Mouse (Mus musculus) heart, embryonic 12.5 days (tissue): ENCODE measurements around the gene Fgf4. TPM values are rescaled to one million over a fixed set of nuclear protein-coding genes. Genes with fewer than 3 reads are reported as not detected.

Source experiments
- ATAC-seq: fragments of 200-750 bp; cut with Nextera tagmentation; 2 replicates; pipeline ENCODE4 v1.8.0; 2017; ENCODE audit warnings: moderate TSS enrichment, moderate library complexity; ENCODE audit not compliant: insufficient number of reproducible peaks, low FRiP score
- H3K27ac ChIP-seq: fragments of 300-500 bp; sonication (generic); 2 replicates; pipeline ENCODE4 v1.5.1; 2016; ENCODE audit warnings: mild to moderate bottlenecking, moderate library complexity; ENCODE audit not compliant: poor library complexity, severe bottlenecking
- H3K27me3 ChIP-seq: fragments of 300-500 bp; sonication (generic); replicated peaks from 2 replicates; pipeline ENCODE4 v1.6.1; 2016; ENCODE audit warnings: mild to moderate bottlenecking, moderate library complexity
- H3K36me3 ChIP-seq: fragments of 300-500 bp; sonication (generic); 2 replicates; pipeline ENCODE4 v1.6.1; 2016; ENCODE audit warnings: mild to moderate bottlenecking, moderate library complexity
- H3K4me1 ChIP-seq: fragments of 300-500 bp; sonication (generic); replicated peaks from 2 replicates; pipeline ENCODE4 v1.6.1; 2016; ENCODE audit warnings: mild to moderate bottlenecking
- H3K4me2 ChIP-seq: fragments of 300-500 bp; sonication (generic); 2 replicates; pipeline ENCODE4 v1.6.1; 2016; ENCODE audit warnings: mild to moderate bottlenecking, moderate library complexity
- H3K4me3 ChIP-seq: fragments of 300-500 bp; sonication (generic); 2 replicates; pipeline ENCODE4 v1.5.1; 2016; ENCODE audit warnings: mild to moderate bottlenecking
- H3K9ac ChIP-seq: fragments of 300-500 bp; sonication (generic); 2 replicates; pipeline ENCODE4 v1.6.1; 2016; ENCODE audit warnings: mild to moderate bottlenecking, moderate library complexity
- H3K9me3 ChIP-seq: fragments of 300-500 bp; sonication (generic); replicated peaks from 2 replicates; pipeline ENCODE4 v1.6.1; 2016; ENCODE audit warnings: mild to moderate bottlenecking, moderate library complexity
- WGBS: fragments of 180-500 bp; shearing (Covaris S2); methylation state at CpG from one replicate; pipeline ENCODE4 v1.1.7; 2016; 5-methylcytosine and 5-hydroxymethylcytosine counted together
- polyA plus RNA-seq: library from polyadenylated mRNA; unstranded; fragments of >200 nt; fragmentation: Nextera tagmentation; extraction: Ambion mirVana; gene quantifications from 2 replicates; pipeline ENCODE4 v1.2.1, GENCODE M21; 2016

Fgf4 gene
- polyA plus RNA-seq, 1 experiment from 2014 or later = not detected

DNA sequence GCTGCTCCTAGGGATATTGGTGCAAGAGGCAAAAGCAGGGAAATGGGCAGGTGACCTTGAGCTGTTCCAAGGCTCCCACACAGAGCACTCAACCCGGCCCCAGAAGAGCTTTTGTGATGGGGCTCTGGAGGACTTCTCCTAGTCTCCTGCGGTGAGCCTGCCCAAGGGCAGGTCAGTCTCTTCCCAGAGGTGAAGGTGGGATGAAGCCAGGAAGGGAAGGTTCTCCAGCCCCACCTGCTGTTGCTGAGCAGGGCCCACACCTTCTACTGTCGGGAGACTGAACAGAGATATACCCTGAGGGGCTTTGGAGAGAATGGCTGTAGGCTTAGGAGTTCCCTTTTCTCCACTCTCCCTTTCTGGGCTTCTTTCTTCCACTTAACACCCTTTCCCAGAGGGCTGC, 4.2 kb downstream of the Fgf4 start:
- Histone ChIP-seq H3K27me3 (peaks cover 57% of the 10 kb centered on the region), H3K9me3 (no peaks in the 10 kb centered on the region), H3K4me3 (no peak overlapping the region), H3K4me1 (no peaks in the 10 kb centered on the region), H3K36me3 (no peaks in the 10 kb centered on the region), H3K4me2 (no peak overlapping the region), H3K9ac (no peak overlapping the region), H3K27ac (no peak overlapping the region)
- no peak for ATAC-seq
- 46% methylated on average over 3 of the region's 3 CpGs for WGBS

GRCm38 (mm10) chr7:144854966-144855365, 7.8 kb downstream of the Fgf4 start:
- WGBS = 45% methylated on average over 3 of the region's 3 CpGs
- no peak for ATAC-seq
- Histone ChIP-seq H3K4me1 (no peaks in the 10 kb centered on the region), H3K9me3 (no peaks in the 10 kb centered on the region), H3K36me3 (no peaks in the 10 kb centered on the region), H3K9ac (no peak overlapping the region), H3K27me3 (peaks cover 76% of the 10 kb centered on the region), H3K4me3 (no peak overlapping the region), H3K27ac (no peak overlapping the region), H3K4me2 (no peak overlapping the region)

- Histone ChIP-seq H3K4me3 (no peak overlapping the region), H3K27me3 (peaks cover 87% of the 10 kb centered on the region), H3K9ac (no peak overlapping the region), H3K4me1 (peaks cover 13% of the 10 kb centered on the region), H3K9me3 (no peaks in the 10 kb centered on the region), H3K27ac (no peak overlapping the region), H3K36me3 (no peaks in the 10 kb centered on the region), H3K4me2 (no peak overlapping the region)
- WGBS = 80% methylated on average over 7 of the region's 7 CpGs
- ATAC-seq = no peak
These were observed 10.0 kb downstream of the Fgf4 start for GRCm38 (mm10) chr7:144857158-144857557.

DNA sequence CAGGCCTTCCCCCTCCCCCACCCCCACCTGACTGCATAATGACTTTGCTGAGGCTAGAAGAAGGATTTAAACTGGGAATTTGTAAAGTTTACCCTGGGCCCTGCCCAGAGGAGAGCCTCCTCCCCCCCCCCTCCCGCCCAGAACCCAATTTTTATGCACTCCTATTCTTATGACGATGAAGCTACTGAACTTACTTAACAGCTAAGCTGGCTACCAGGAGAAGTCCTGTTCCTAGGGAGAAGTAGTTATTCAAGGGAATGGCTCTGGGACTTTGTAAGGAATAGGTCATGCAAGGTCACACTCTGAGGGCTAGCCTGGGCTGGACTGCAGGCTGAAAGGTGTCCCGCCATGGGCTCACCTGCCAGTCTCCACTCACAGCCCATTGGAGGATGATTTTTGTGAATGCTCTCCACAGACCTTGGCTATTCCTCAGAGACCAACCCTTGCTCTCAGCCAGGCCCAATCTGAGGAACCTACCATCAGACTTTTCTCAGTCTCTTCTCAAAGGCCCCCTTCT, 10.7 kb downstream of the Fgf4 start:
- no peak for ATAC-seq
- peaks cover 93% of the 10 kb centered on the region for H3K27me3 ChIP-seq
- H3K9me3 ChIP-seq = no peaks in the 10 kb centered on the region
- no peak overlapping the region for H3K27ac ChIP-seq
- peaks cover 18% of the 10 kb centered on the region for H3K4me1 ChIP-seq
- H3K36me3 ChIP-seq = no peaks in the 10 kb centered on the region
- 78% methylated on average over 3 of the region's 3 CpGs for WGBS
- H3K9ac ChIP-seq = no peak overlapping the region
- H3K4me2 ChIP-seq = no peak overlapping the region
- H3K4me3 ChIP-seq = no peak overlapping the region

- H3K4me1 ChIP-seq = peaks cover 18% of the 10 kb centered on the region
- 90% methylated on average over 1 of the region's 1 CpGs for WGBS
- peaks cover 95% of the 10 kb centered on the region for H3K27me3 ChIP-seq
- no peak overlapping the region for H3K4me2 ChIP-seq
- H3K4me3 ChIP-seq = no peak overlapping the region
- no peaks in the 10 kb centered on the region for H3K36me3 ChIP-seq
- no peak overlapping the region for H3K9ac ChIP-seq
- no peaks in the 10 kb centered on the region for H3K9me3 ChIP-seq
- ATAC-seq = no peak
- H3K27ac ChIP-seq = no peak overlapping the region
These were observed 11.5 kb downstream of the Fgf4 start for GRCm38 (mm10) chr7:144858702-144859101.

DNA sequence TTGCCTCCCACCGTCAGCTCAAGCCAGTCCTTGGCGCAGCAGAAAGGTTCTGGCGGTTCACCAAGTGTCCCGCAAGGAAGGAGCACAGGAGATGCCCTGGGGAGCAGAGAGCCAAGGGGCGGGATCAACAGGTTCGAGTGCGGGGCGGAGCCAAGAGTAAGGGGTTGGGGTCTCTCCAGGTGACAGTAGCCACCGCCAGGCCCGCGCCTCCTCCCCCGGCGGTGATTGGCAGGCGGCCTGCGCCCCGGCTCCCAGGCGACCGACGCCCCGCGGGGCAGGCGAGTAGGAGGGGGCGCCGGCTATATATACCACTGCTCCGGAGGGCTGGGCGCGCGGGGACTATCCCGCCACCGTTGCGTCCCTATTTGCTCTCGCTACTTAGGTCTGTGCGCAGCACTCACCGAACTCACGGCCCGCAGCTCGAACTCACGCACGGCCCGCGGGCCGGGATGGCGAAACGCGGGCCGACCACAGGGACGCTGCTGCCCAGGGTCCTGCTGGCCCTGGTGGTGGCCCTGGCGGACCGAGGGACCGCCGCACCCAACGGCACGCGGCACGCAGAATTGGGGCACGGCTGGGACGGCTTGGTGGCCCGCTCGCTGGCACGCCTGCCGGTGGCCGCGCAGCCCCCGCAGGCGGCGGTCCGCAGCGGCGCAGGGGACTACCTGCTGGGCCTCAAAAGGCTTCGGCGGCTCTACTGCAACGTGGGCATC, 14.0 kb downstream of the Fgf4 start:
- Histone ChIP-seq H3K27me3 (peaks cover 95% of the 10 kb centered on the region), H3K4me3 (peak overlapping the region; percentile 31), H3K27ac (no peak overlapping the region), H3K4me1 (peaks cover 18% of the 10 kb centered on the region), H3K4me2 (peak overlapping the region; percentile 52), H3K36me3 (no peaks in the 10 kb centered on the region), H3K9me3 (no peaks in the 10 kb centered on the region), H3K9ac (0 out of 2 replicates have a peak overlapping the region, but pooled peaks have one; percentile 26)
- 1% methylated on average over 70 of the region's 72 CpGs for WGBS
- no peak; the same call in 1 of the 2 replicates for ATAC-seq

- H3K4me2 ChIP-seq = peak overlapping the region; percentile 52
- H3K9me3 ChIP-seq = no peaks in the 10 kb centered on the region
- H3K4me3 ChIP-seq = peak overlapping the region; percentile 31
- 0 out of 2 replicates have a peak overlapping the region, but pooled peaks have one; percentile 26 for H3K9ac ChIP-seq
- no peak overlapping the region for H3K27ac ChIP-seq
- no peaks in the 10 kb centered on the region for H3K36me3 ChIP-seq
- no peak for ATAC-seq
- 0% methylated on average over 28 of the region's 28 CpGs for WGBS
- peaks cover 95% of the 10 kb centered on the region for H3K27me3 ChIP-seq
- H3K4me1 ChIP-seq = peaks cover 18% of the 10 kb centered on the region
These were observed 14.6 kb downstream of the Fgf4 start for GRCm38 (mm10) chr7:144861769-144862070.

- Histone ChIP-seq H3K9me3 (no peaks in the 10 kb centered on the region), H3K9ac (no peak overlapping the region), H3K4me2 (peak overlapping the region; percentile 52), H3K4me3 (peak overlapping the region; percentile 31), H3K36me3 (no peaks in the 10 kb centered on the region), H3K27ac (no peak overlapping the region), H3K4me1 (peaks cover 18% of the 10 kb centered on the region), H3K27me3 (peaks cover 96% of the 10 kb centered on the region)
- no peak for ATAC-seq
- WGBS = 4% methylated on average over 15 of the region's 15 CpGs
These were observed 15.0 kb downstream of the Fgf4 start for GRCm38 (mm10) chr7:144862126-144862525.

- Histone ChIP-seq H3K27me3 (peaks cover 96% of the 10 kb centered on the region), H3K4me1 (peaks cover 18% of the 10 kb centered on the region), H3K36me3 (no peaks in the 10 kb centered on the region), H3K9ac (no peak overlapping the region), H3K4me2 (no peak overlapping the region), H3K27ac (no peak overlapping the region), H3K9me3 (no peaks in the 10 kb centered on the region), H3K4me3 (no peak overlapping the region)
- no peak for ATAC-seq
- 4% methylated on average over 18 of the region's 18 CpGs for WGBS
These were observed 15.5 kb downstream of the Fgf4 start for GRCm38 (mm10) chr7:144862712-144863111.

GRCm38 (mm10) chr7:144863196-144863595, 16.0 kb downstream of the Fgf4 start:
- WGBS = 4% methylated on average over 11 of the region's 11 CpGs
- Histone ChIP-seq H3K27me3 (peaks cover 92% of the 10 kb centered on the region), H3K4me1 (peaks cover 18% of the 10 kb centered on the region), H3K4me2 (no peak overlapping the region), H3K9me3 (no peaks in the 10 kb centered on the region), H3K27ac (no peak overlapping the region), H3K9ac (no peak overlapping the region), H3K4me3 (no peak overlapping the region), H3K36me3 (no peaks in the 10 kb centered on the region)
- no peak for ATAC-seq

- H3K9ac ChIP-seq = no peak overlapping the region
- no peak overlapping the region for H3K27ac ChIP-seq
- no peak overlapping the region for H3K4me2 ChIP-seq
- H3K27me3 ChIP-seq = peaks cover 84% of the 10 kb centered on the region
- no peaks in the 10 kb centered on the region for H3K36me3 ChIP-seq
- no peak for ATAC-seq
- WGBS = 43% methylated on average over 3 of the region's 3 CpGs
- peaks cover 18% of the 10 kb centered on the region for H3K4me1 ChIP-seq
- no peak overlapping the region for H3K4me3 ChIP-seq
- H3K9me3 ChIP-seq = no peaks in the 10 kb centered on the region
These were observed 17.0 kb downstream of the Fgf4 start for GRCm38 (mm10) chr7:144864160-144864670.
